Mouse (Mus musculus) liver, postnatal 0 days (tissue): ENCODE data around the gene Rbm20.

Experiments
- CTCF ChIP-seq: sonication (generic); IDR thresholded peaks from 2 replicates; pipeline ENCODE4 v1.5.1; 2016; ENCODE audit warnings: antibody characterized with exemption, low read depth
- EP300 ChIP-seq: IDR thresholded peaks from 2 replicates; pipeline ENCODE4 v1.6.1; 2016; ENCODE audit warnings: antibody characterized with exemption, low read depth, mild to moderate bottlenecking

DNA sequence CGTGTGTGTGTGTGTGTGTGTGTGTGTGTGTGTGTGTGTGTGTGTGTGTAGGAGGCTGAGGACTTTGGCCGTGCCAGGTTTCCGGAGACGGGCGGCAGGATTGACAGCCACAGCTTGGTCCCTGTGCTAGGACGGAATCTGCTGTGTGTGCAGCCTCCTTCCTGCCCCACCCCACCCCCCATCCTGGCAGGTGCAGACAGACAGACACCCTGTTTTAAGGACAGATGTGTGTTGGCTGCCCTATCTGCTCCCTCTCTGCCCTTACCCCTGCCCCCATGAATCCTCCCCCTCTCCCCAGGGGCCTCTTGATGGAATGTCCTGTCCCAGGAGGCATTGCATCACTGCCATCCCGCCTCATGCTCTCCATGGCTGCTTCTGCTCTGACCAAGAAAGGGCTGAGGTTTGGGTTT lies 77.3 kb downstream of the Rbm20 start:
- no peak for TF ChIP-seq CTCF
- TF ChIP-seq EP300: no peak
